Mouse (Mus musculus): ENCODE measurements at regions not wholly inside any gene's neighbourhood (a gene's known extent, or its start where the extent isn't known, plus 50 kb on each side); places are given as distances from the start of the nearest gene placed in this dataset.

DNA sequence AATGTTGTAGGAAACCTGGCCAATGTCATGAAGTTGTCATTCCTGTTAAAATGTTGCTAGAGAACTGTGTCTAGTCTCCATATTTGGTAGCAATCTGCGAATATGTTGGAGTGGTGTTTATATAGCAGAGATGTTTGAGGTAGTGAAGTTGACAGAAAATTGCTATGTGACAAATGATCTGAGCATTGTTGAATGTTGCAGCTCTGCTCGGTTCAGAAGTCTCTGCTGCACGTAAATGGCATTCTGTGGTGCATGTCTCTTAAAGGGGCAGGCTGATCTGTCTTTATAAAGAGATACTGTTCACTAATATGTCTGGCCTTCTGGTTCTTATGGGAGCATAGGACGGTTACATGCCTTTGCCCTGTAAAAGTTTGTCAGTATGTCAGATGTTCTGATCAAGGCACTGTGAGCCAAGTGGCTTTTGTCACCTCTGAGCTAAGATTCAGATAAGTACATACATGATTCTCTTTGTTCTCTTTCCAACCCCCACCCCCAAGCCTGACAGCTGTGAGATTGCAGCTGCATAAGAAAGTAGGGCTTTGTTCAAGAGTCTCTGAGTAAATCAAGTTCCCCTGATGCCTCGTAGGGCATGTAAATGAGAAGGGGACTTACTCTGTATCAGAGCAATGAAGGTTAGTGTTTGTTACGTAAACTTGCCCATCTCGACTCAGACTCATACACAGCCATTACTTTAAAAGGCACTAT is 174.2 kb upstream of the Rgmb start:
- H3K4me3 ChIP-seq, result no peak overlapping the region
- no peak overlapping the region for H3K27ac ChIP-seq
- TF ChIP-seq CTCF (conservative IDR thresholded peaks at IDR 0.05), result no peak
- no peak for DNase-seq (ENCODE audit: low spot score in 2 of 2)

DNA sequence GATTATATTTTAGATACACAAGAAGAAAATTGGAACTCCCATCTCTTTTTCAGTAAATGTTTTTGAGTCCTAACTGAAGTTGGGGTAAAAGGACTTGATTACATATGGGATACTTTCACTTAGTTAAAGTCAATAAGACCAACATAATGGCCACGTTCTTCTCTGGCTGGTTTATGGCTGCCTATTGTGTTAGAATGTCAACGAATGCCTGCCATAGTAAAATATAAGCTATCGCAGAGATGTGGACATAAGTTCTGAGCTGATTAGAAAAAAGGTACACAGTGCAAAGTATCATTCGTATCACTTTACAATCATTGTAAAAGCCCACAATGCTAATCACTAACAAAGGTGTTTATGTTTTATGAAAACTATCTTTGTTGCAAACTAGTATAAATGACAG is 173.2 kb upstream of the Rgmb start:
- Histone ChIP-seq H3K27ac (no peak overlapping the region), H3K4me3 (no peak overlapping the region)
- no peak for TF ChIP-seq CTCF (conservative IDR thresholded peaks at IDR 0.05)
- DNase-seq (ENCODE audit: low spot score in 2 of 2), result no peak

DNA sequence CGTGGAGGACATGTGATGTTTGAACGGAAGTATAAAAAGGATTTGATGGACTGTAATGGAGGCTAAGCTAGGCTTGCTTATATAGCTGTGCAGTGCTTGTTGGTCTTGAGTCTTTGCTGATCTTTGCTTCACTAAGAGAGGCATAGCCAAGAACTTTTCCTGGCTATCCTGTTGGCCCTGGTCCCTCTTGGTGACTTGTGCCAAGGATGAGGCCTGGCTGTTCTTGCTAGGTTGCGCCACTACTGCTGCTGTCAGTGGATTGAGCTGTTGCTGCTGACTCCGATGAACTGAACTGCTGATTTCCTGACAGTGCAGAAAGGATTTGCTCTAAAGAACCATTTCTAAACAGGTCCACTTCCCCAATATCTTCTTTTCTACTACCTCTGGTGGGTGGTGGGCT is 167.9 kb upstream of the Rgmb start:
- no peak overlapping the region for H3K4me3 ChIP-seq
- TF ChIP-seq CTCF (conservative IDR thresholded peaks at IDR 0.05), result no peak
- no peak overlapping the region for H3K27ac ChIP-seq
- DNase-seq (ENCODE audit: low spot score in 2 of 2), result no peak

DNA sequence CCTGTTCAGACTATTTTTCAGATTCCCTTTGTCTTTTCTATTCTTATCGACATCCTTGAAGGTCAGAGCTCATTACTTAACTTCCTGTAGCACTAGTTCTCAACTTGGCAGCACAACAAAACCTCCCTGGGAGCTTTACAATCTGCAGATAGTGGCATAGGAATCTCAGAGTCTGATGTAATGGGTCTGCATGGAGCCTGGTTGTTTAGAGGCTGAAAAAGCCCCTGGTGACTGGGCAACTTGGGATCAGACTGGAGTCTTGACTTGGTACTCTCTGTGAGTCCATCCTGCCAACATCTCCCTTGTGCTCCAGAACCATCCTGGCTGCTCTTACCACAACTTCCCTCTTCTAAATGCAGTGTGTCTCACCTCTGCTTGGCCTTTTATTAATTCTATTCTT is 166.4 kb upstream of the Rgmb start:
- TF ChIP-seq CTCF (conservative IDR thresholded peaks at IDR 0.05), result no peak
- no peak for DNase-seq (ENCODE audit: low spot score in 2 of 2)
- no peak overlapping the region for H3K27ac ChIP-seq
- H3K4me3 ChIP-seq, result no peak overlapping the region

DNA sequence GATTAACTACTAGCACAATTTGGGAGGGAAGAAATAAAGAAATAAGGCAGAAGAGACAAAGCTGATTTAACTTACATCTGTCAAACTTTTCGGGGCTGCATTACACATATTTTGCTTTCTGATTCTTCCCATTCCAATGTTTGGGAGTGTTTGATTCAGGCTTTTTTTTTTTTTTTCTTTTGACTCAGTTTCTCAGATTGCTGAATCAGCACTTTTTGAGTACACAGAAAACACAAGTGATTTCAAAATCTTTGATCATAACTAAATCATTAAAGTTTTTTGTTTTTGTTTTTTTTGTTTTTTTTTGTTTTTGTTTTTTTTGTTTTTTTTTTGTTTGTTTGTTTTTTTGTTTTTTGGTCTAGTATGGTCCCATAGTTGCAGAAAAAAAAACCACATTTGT is 164.7 kb upstream of the Rgmb start:
- no peak for DNase-seq (ENCODE audit: low spot score in 2 of 2)
- no peak for TF ChIP-seq CTCF (conservative IDR thresholded peaks at IDR 0.05)
- no peak overlapping the region for H3K27ac ChIP-seq
- no peak overlapping the region for H3K4me3 ChIP-seq

DNA sequence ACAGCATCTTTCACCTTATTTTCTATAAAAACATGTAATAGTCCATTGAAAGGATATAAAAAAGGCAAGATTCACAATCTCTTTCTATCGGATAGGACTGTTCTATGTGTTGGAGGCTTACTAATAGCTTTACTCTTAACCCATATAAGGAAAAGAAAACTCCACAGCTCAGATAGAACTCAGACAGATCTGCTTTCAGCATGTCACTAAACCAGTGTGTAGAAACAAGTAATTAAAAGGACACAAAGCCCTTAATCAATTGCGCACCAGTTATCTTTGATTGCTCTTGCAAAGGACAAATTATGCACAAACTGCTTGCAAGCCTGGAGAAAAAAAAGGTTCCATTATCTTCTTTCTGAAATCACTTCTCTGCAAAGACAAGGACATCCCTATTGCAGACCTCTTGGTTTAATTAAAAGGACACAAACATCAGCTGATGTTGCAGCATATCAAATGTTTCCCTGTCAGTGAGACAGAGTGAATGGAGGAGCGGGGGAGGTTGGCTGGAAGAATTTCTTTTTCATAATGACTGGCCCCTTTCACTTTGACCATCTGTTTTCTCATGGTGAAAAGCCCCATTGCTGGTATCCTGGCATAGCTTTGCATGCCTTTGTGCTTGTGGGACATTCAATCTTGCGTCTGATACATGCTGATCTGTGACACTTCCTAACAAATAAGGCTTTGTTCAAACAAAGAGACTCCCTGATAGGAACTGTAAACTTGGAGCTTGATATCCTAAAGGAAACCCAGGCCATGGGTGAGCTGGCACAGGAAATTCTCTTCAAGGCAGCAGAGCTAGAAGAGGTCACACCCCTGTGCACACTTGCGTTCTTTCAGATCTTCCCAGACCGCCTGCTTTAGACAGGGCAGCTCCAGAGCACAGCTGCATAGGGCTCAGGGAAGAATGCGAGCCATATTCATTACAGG is 162.8 kb upstream of the Rgmb start:
- no peak for TF ChIP-seq CTCF (conservative IDR thresholded peaks at IDR 0.05)
- peak; percentile 16 to 43 for DNase-seq (ENCODE audit: low spot score in 2 of 2)
- Histone ChIP-seq H3K27ac (no peak overlapping the region; the same call in 1 of the 2 replicates), H3K4me3 (no peak overlapping the region)

DNA sequence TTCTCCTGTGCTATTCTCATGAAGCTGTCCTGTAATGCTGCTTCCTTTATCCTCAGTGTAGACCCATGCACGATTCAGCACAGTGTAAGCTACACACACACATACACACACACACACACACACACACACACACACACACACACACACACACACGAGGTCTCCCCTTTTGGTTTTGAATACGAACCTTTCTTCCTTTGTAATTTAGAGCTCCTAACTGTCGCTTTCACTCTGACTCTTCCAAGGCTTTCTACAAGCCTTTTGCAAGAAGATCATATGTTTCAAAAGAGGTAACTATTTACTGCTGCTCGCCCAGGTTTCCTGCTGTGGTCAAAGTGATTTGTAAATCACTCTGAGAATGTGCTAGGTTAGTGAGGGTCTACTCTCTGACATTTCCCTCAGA is 161.1 kb upstream of the Rgmb start:
- DNase-seq (ENCODE audit: low spot score in 2 of 2), result no peak
- no peak overlapping the region for H3K4me3 ChIP-seq
- no peak for TF ChIP-seq CTCF (conservative IDR thresholded peaks at IDR 0.05)
- H3K27ac ChIP-seq, result no peak overlapping the region

DNA sequence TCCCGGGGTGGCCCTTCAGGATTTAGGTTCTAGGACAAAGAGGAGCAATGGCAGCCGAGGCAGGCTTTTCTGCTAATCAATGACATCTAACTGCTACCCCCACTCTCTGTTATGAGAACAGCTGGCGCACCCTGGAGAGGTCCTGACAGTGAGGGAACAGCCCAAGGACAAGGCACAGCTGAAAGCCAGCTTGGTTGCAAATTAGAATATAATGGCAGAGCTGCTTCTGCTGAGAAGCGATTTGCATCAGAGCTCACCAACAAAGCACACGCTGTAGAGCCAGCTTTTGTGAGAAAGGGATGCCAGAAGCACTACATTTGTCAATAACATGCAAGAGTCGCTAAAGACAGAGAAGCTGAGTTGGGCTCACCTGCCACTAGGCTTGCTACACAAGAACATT is 159.5 kb upstream of the Rgmb start:
- Histone ChIP-seq H3K27ac (no peak overlapping the region), H3K4me3 (no peak overlapping the region)
- no peak for TF ChIP-seq CTCF (conservative IDR thresholded peaks at IDR 0.05)
- peak in 1 of 2 experiments; percentile 5 for DNase-seq (ENCODE audit: low spot score in 2 of 2)

DNA sequence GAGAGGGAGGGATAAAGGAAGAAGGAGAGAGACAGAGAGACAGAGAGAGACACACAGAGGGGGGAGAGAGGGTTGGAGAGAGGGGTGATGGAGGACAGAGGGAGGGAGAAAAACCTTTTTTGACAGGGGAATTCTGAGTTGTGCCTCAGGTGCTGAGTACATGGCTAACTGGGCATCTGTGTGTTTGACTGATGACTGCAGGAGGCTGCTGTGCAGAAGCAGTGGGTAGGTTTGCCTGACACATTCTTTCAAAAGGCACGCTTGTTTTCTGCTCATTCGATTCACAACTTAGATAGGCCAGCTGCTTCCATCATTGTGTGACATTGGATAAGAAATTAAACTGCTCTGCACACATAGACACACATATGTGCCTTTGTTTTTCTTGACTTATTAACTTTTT is 150.7 kb upstream of the Rgmb start:
- Histone ChIP-seq H3K4me3 (no peak overlapping the region), H3K27ac (no peak overlapping the region)
- TF ChIP-seq CTCF (conservative IDR thresholded peaks at IDR 0.05), result no peak
- DNase-seq (ENCODE audit: low spot score in 2 of 2), result no peak

DNA sequence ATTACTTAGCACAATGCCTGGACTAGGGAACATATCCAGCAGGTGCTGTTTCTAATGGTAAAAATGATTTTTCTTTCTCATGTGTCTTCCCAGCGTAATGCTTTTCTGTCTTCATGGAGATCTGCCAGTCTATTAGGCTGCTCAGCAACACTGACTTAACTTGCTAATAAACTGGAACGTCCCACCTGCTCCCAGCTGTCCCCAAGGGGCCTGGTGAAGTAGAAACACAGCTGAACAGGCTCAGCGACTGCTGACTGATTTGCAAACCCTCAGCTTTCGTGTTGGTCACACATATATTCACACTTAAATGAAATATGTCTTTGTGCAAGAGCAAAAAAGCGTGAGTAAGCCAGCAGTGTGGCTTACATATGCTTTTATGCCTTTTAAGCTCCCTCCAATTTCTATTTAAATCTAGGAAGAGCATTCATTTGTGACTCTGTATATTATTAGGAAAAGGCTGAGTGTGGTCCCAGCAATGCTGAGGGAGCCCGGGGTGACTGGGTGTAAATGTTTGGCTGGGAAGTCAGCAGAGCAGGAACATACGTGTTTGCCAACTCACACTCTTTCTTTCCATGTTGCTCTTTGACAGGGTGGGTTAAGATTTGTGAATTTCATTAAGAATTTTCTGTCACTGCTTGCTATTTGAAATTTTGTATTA is 146.7 kb upstream of the Rgmb start:
- no peak for DNase-seq (ENCODE audit: low spot score in 2 of 2)
- Histone ChIP-seq H3K27ac (no peak overlapping the region), H3K4me3 (no peak overlapping the region)
- TF ChIP-seq CTCF (conservative IDR thresholded peaks at IDR 0.05), result no peak

DNA sequence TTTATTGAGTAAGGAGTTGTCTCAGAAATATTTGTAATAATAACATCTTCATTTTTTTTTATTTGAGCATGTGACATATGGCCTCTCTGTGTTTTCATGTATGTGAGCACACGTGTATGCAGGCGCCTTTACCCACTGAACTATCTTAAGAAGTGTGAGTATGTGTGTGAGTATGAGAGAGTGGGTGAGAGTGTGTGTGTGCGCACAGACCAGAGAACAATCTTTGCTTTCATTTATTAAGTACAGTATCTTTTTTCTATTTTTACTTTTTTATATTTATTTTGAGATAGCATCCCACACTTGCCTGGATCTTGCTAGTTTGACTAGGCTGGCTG is 140.5 kb upstream of the Rgmb start:
- no peak for DNase-seq (ENCODE audit: low spot score in 2 of 2)
- no peak overlapping the region for H3K4me3 ChIP-seq
- TF ChIP-seq CTCF (conservative IDR thresholded peaks at IDR 0.05), result no peak

DNA sequence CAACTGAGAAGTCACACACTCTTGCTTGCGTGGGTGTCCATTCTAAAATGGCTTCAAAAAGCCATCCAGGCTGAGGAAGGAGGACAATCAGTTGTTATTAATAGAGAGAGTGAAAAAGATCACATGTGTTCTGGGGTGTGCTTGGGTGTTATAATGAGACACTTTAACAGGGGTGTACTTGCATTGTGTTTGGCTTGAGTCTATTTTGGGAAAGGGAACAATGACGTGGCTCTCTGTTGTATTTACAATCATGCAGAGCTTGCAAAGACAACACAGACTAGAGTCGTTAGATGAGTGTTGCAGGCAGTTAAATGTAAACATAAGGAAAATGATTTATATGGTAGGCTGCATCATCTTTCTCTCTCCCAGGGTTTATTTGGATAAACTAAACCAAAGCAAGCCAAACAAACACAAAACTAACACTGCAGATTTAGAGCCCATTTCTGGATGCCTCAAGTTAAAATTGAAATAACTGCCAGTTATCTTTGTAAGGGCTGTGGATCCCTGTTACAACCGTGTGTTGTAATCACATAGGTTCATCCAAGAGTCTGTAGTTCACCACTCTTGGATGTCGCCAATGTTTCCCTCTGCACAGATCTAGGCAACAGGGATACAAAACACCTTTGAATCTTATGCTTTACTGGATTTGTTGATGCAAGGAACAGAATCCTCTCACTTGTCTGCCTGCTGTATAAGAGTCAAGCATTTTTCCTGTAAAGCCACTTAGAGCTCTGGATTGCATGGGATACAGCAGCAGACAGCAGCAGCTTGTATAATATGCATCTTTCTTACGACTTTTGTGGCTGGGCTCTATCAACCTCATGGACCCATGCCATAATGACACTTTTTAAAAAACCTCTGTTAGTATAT is 139.9 kb upstream of the Rgmb start:
- no peak overlapping the region for H3K4me3 ChIP-seq
- DNase-seq (ENCODE audit: low spot score in 2 of 2), result no peak
- H3K27ac ChIP-seq, result no peak overlapping the region
- no peak for TF ChIP-seq CTCF (conservative IDR thresholded peaks at IDR 0.05)

More for the DNA sequence above, 140.5 kb upstream of the Rgmb start:
- H3K27ac ChIP-seq, result no peak overlapping the region

Data from layer of hippocampus, adult 2 months (tissue).